Mouse (Mus musculus) lung, adult 2 months (tissue): ENCODE results near the gene Dbi.

Source experiments
- CTCF ChIP-seq: fragments of 200-500 bp; IDR thresholded peaks from 2 replicates; pipeline ENCODE4 v1.5.1; 2011; ENCODE audit warnings: mild to moderate bottlenecking, low read length, control low read depth; ENCODE audit not compliant: insufficient read depth
- POLR2A ChIP-seq: fragments of 200-500 bp; IDR thresholded peaks from 2 replicates; pipeline ENCODE4 v1.6.1; 2011; ENCODE audit warnings: low read depth, mild to moderate bottlenecking, control low read depth, low read length, borderline replicate concordance; ENCODE audit errors: extremely low read depth

- no peak for TF ChIP-seq CTCF
- no peak for TF ChIP-seq POLR2A
Observed at GRCm38 (mm10) chr1:120101227-120101609, 19.7 kb downstream of the Dbi start.
